Mouse (Mus musculus) MEL (cell line): ENCODE measurements around the gene AC124108.1.

ENCODE experiments used
- BHLHE40 ChIP-seq: IDR thresholded peaks from 2 replicates; pipeline ENCODE4 v1.6.1; 2012; ENCODE audit warnings: low read depth, mild to moderate bottlenecking, inconsistent platforms, low read length, improper control_type of control experiment, borderline replicate concordance
- CHD2 ChIP-seq: IDR thresholded peaks from 2 replicates; pipeline ENCODE4 v1.6.1; 2011; ENCODE audit warnings: low read length, improper control_type of control experiment
- CTCF ChIP-seq, 3 experiments: IDR thresholded peaks in 2 of 3; conservative IDR thresholded peaks in 1 of 3; 2 replicates each; pipeline ENCODE4 v1.5.1; 2011 to 2012; ENCODE audit warnings: low read length in 3 of 3, low read depth in 2 of 3, mild to moderate bottlenecking in 2 of 3, improper control_type of control experiment in 1 of 3, inconsistent platforms in 1 of 3, mixed read lengths in 1 of 3, moderate library complexity in 1 of 3; ENCODE audit not compliant: control insufficient read depth in 1 of 3, insufficient read depth in 1 of 3, poor library complexity in 1 of 3, severe bottlenecking in 1 of 3
- EP300 ChIP-seq, 2 experiments: IDR thresholded peaks; 2 replicates each; pipeline ENCODE4 v1.6.1; 2011; ENCODE audit warnings: improper control_type of control experiment in 2 of 2, low read length in 2 of 2, low read depth in 1 of 2, mild to moderate bottlenecking in 1 of 2
- GATA1 ChIP-seq: IDR thresholded peaks from 2 replicates; pipeline ENCODE4 v1.6.1; 2011; ENCODE audit warnings: low read depth, low read length, improper control_type of control experiment
- KAT2A ChIP-seq: conservative IDR thresholded peaks from 2 replicates; pipeline ENCODE4 v1.6.1; 2012; ENCODE audit warnings: low read depth, low read length, improper control_type of control experiment, inconsistent platforms
- MXI1 ChIP-seq: IDR thresholded peaks from 2 replicates; pipeline ENCODE4 v1.6.1; 2011; ENCODE audit warnings: mild to moderate bottlenecking, low read depth, low read length, improper control_type of control experiment
- NELFE ChIP-seq: IDR thresholded peaks from 2 replicates; pipeline ENCODE4 v1.6.1; 2011; ENCODE audit warnings: low read depth, low read length, improper control_type of control experiment
- POLR2A ChIP-seq, 2 experiments: IDR thresholded peaks; 2 replicates each; pipeline ENCODE4 v1.6.1; 2011 to 2012; ENCODE audit warnings: low read length in 2 of 2, mild to moderate bottlenecking in 2 of 2, control low read depth in 1 of 2, improper control_type of control experiment in 1 of 2, low read depth in 1 of 2, moderate library complexity in 1 of 2; ENCODE audit not compliant: control insufficient read depth in 1 of 2, insufficient read depth in 1 of 2, poor library complexity in 1 of 2
- POLR2AphosphoS5 ChIP-seq: IDR thresholded peaks from 2 replicates; pipeline ENCODE4 v1.6.1; 2012; ENCODE audit warnings: low read depth, borderline replicate concordance, mild to moderate bottlenecking, inconsistent platforms, low read length, moderate library complexity, mixed read lengths
- RAD21 ChIP-seq: IDR thresholded peaks from 2 replicates; pipeline ENCODE4 v1.6.1; 2011; ENCODE audit warnings: mild to moderate bottlenecking, low read depth, low read length, improper control_type of control experiment
- ZC3H11A ChIP-seq: IDR thresholded peaks from 2 replicates; pipeline ENCODE4 v1.6.1; 2012; ENCODE audit warnings: low read depth, mild to moderate bottlenecking, inconsistent platforms, low read length, improper control_type of control experiment

- no peak for TF ChIP-seq CTCF (IDR thresholded peaks at IDR 0.05 in 2 of 3, conservative IDR thresholded peaks at IDR 0.05 in 1 of 3; ENCODE audit: control insufficient read depth in 1 of 3, insufficient read depth in 1 of 3, low read depth in 2 of 3, low read length in 3 of 3, poor library complexity in 1 of 3, severe bottlenecking in 1 of 3)
- TF ChIP-seq NELFE = no peak
- no peak for TF ChIP-seq EP300 (IDR thresholded peaks at IDR 0.05; ENCODE audit: low read depth in 1 of 2, low read length in 2 of 2)
- TF ChIP-seq BHLHE40 = no peak
- TF ChIP-seq CHD2 = no peak
- no peak for TF ChIP-seq RAD21
- TF ChIP-seq POLR2A (IDR thresholded peaks at IDR 0.05; ENCODE audit: control insufficient read depth in 1 of 2, insufficient read depth in 1 of 2, low read depth in 1 of 2, low read length in 2 of 2, poor library complexity in 1 of 2) = no peak
- no peak for TF ChIP-seq KAT2A
- TF ChIP-seq ZC3H11A = no peak
- TF ChIP-seq GATA1 = no peak
- no peak for TF ChIP-seq POLR2AphosphoS5
- TF ChIP-seq MXI1 = no peak
Measured at GRCm38 (mm10) chr1:132231470-132232274, 40.4 kb downstream of the AC124108.1 start.
